Mouse (Mus musculus): ENCODE results near the gene Lyplal1. TPM values are rescaled to one million over a fixed set of nuclear protein-coding genes. Genes with fewer than 3 reads are reported as not detected.

The Lyplal1 gene
- 14.4 and 15.2 TPM in 2 replicates for polyA plus RNA-seq (2015; fragmentation: Nextera tagmentation; extraction: Ambion mirVana)

- H3K36me3 ChIP-seq = no peaks in the 10 kb centered on the region
- peak within 1 kb of the TSS; percentile 94 for H3K27ac ChIP-seq (replicated peaks)
- peaks cover 9% of the 10 kb centered on the region for H3K4me1 ChIP-seq (replicated peaks)
- H3K4me2 ChIP-seq = peak within 1 kb of the TSS; percentile 73
- H3K4me3 ChIP-seq = peak within 1 kb of the TSS; percentile 66
- WGBS = 4% methylated on average over 44 of the region's 44 CpGs
- H3K27me3 ChIP-seq = no peaks in the 10 kb centered on the region
- H3K9me3 ChIP-seq = no peaks in the 10 kb centered on the region
- H3K9ac ChIP-seq = peak within 1 kb of the TSS; percentile 82
- ATAC-seq (ENCODE audit: low FRiP score, low read depth) = peak; percentile 94
Observed at GRCm38 (mm10) chr1:186116701-186117488, at the start of gene Lyplal1. Gene Lyplal1 (minus strand): TSS chr1:186117310.

GRCm38 (mm10) chr1:186163616-186164015, 46.5 kb upstream of the Lyplal1 start:
- Histone ChIP-seq H3K4me1 (replicated peaks) (no peaks in the 10 kb centered on the region), H3K27me3 (no peaks in the 10 kb centered on the region), H3K36me3 (no peaks in the 10 kb centered on the region), H3K9me3 (no peaks in the 10 kb centered on the region), H3K9ac (no peak overlapping the region), H3K4me3 (no peak overlapping the region), H3K4me2 (no peak overlapping the region), H3K27ac (replicated peaks) (no peak overlapping the region)
- no peak for ATAC-seq (ENCODE audit: low FRiP score, low read depth)
- WGBS = 68% methylated on average over 2 of the region's 2 CpGs

- H3K4me1 ChIP-seq (replicated peaks) = no peaks in the 10 kb centered on the region
- H3K36me3 ChIP-seq = no peaks in the 10 kb centered on the region
- no peak overlapping the region for H3K4me3 ChIP-seq
- 63% methylated on average over 12 of the region's 12 CpGs for WGBS
- H3K27ac ChIP-seq (replicated peaks) = no peak overlapping the region
- H3K4me2 ChIP-seq = no peak overlapping the region
- H3K9ac ChIP-seq = no peak overlapping the region
- H3K27me3 ChIP-seq = no peaks in the 10 kb centered on the region
- no peaks in the 10 kb centered on the region for H3K9me3 ChIP-seq
- no peak for ATAC-seq (ENCODE audit: low FRiP score, low read depth)
Observed at GRCm38 (mm10) chr1:186163206-186163605, 46.1 kb upstream of the Lyplal1 start.

- Histone ChIP-seq H3K36me3 (no peaks in the 10 kb centered on the region), H3K4me3 (no peak overlapping the region), H3K27ac (replicated peaks) (no peak overlapping the region), H3K9me3 (no peaks in the 10 kb centered on the region), H3K4me2 (no peak overlapping the region), H3K9ac (no peak overlapping the region), H3K27me3 (no peaks in the 10 kb centered on the region), H3K4me1 (replicated peaks) (no peaks in the 10 kb centered on the region)
- ATAC-seq (ENCODE audit: low FRiP score, low read depth) = no peak
- whole genome bisulfite sequencing = 66% methylated on average over 5 of the region's 5 CpGs
Observed at GRCm38 (mm10) chr1:186150376-186150775, 33.3 kb upstream of the Lyplal1 start.

- no peak for ATAC-seq (ENCODE audit: low FRiP score, low read depth)
- no peak overlapping the region for H3K4me3 ChIP-seq
- no peaks in the 10 kb centered on the region for H3K4me1 ChIP-seq (replicated peaks)
- H3K9me3 ChIP-seq = no peaks in the 10 kb centered on the region
- H3K27ac ChIP-seq (replicated peaks) = no peak overlapping the region
- H3K27me3 ChIP-seq = no peaks in the 10 kb centered on the region
- no peaks in the 10 kb centered on the region for H3K36me3 ChIP-seq
- no peak overlapping the region for H3K9ac ChIP-seq
- WGBS = 80% methylated on average over 6 of the region's 6 CpGs
- no peak overlapping the region for H3K4me2 ChIP-seq
Observed at GRCm38 (mm10) chr1:186145444-186145843, 28.3 kb upstream of the Lyplal1 start.

- no peak overlapping the region for H3K4me3 ChIP-seq
- no peaks in the 10 kb centered on the region for H3K27me3 ChIP-seq
- H3K36me3 ChIP-seq = no peaks in the 10 kb centered on the region
- no peak overlapping the region for H3K27ac ChIP-seq (replicated peaks)
- no peaks in the 10 kb centered on the region for H3K9me3 ChIP-seq
- no peak overlapping the region for H3K4me2 ChIP-seq
- WGBS = 77% methylated on average over 2 of the region's 2 CpGs
- H3K9ac ChIP-seq = no peak overlapping the region
- no peaks in the 10 kb centered on the region for H3K4me1 ChIP-seq (replicated peaks)
- no peak for ATAC-seq (ENCODE audit: low FRiP score, low read depth)
Observed at GRCm38 (mm10) chr1:186140191-186140590, 23.1 kb upstream of the Lyplal1 start.

GRCm38 (mm10) chr1:186137873-186138272, 20.8 kb upstream of the Lyplal1 start:
- H3K36me3 ChIP-seq = no peaks in the 10 kb centered on the region
- H3K4me2 ChIP-seq = no peak overlapping the region
- no peak overlapping the region for H3K4me3 ChIP-seq
- H3K27me3 ChIP-seq = no peaks in the 10 kb centered on the region
- ATAC-seq (ENCODE audit: low FRiP score, low read depth) = no peak
- 62% methylated on average over 12 of the region's 12 CpGs for WGBS
- H3K27ac ChIP-seq (replicated peaks) = no peak overlapping the region
- no peaks in the 10 kb centered on the region for H3K4me1 ChIP-seq (replicated peaks)
- no peaks in the 10 kb centered on the region for H3K9me3 ChIP-seq
- no peak overlapping the region for H3K9ac ChIP-seq

GRCm38 (mm10) chr1:186136636-186137380, 19.7 kb upstream of the Lyplal1 start:
- 79% methylated on average over 6 of the region's 6 CpGs for WGBS
- ATAC-seq (ENCODE audit: low FRiP score, low read depth) = no peak
- H3K27ac ChIP-seq (replicated peaks) = no peak overlapping the region

GRCm38 (mm10) chr1:186131465-186131864, 14.4 kb upstream of the Lyplal1 start:
- no peak overlapping the region for H3K4me2 ChIP-seq
- no peaks in the 10 kb centered on the region for H3K36me3 ChIP-seq
- H3K4me3 ChIP-seq = no peak overlapping the region
- no peaks in the 10 kb centered on the region for H3K4me1 ChIP-seq (replicated peaks)
- H3K27ac ChIP-seq (replicated peaks) = no peak overlapping the region
- H3K27me3 ChIP-seq = no peaks in the 10 kb centered on the region
- WGBS = 79% methylated on average over 3 of the region's 3 CpGs
- no peak overlapping the region for H3K9ac ChIP-seq
- no peaks in the 10 kb centered on the region for H3K9me3 ChIP-seq
- no peak for ATAC-seq (ENCODE audit: low FRiP score, low read depth)

More at GRCm38 (mm10) chr1:186136636-186137380, 19.7 kb upstream of the Lyplal1 start:
- H3K27me3 ChIP-seq = no peaks in the 10 kb centered on the region
- H3K36me3 ChIP-seq = no peaks in the 10 kb centered on the region
- H3K9me3 ChIP-seq = no peaks in the 10 kb centered on the region
- H3K4me3 ChIP-seq = no peak overlapping the region
- H3K9ac ChIP-seq = no peak overlapping the region
- no peak overlapping the region for H3K4me2 ChIP-seq
- H3K4me1 ChIP-seq (replicated peaks) = no peaks in the 10 kb centered on the region

- Histone ChIP-seq H3K27ac (replicated peaks) (no peak overlapping the region), H3K9ac (no peak overlapping the region), H3K4me1 (replicated peaks) (no peaks in the 10 kb centered on the region), H3K27me3 (no peaks in the 10 kb centered on the region), H3K4me2 (no peak overlapping the region), H3K36me3 (no peaks in the 10 kb centered on the region), H3K9me3 (no peaks in the 10 kb centered on the region), H3K4me3 (no peak overlapping the region)
- ATAC-seq (ENCODE audit: low FRiP score, low read depth) = no peak
- 94% methylated on average over 8 of the region's 8 CpGs for WGBS
Observed at GRCm38 (mm10) chr1:186128940-186129339, 11.8 kb upstream of the Lyplal1 start.

- no peaks in the 10 kb centered on the region for H3K4me1 ChIP-seq (replicated peaks)
- H3K9me3 ChIP-seq = no peaks in the 10 kb centered on the region
- no peak overlapping the region for H3K27ac ChIP-seq (replicated peaks)
- WGBS = 67% methylated on average over 6 of the region's 6 CpGs
- no peaks in the 10 kb centered on the region for H3K36me3 ChIP-seq
- no peak overlapping the region for H3K9ac ChIP-seq
- no peak for ATAC-seq (ENCODE audit: low FRiP score, low read depth)
- H3K4me2 ChIP-seq = no peak overlapping the region
- H3K27me3 ChIP-seq = no peaks in the 10 kb centered on the region
- no peak overlapping the region for H3K4me3 ChIP-seq
Observed at GRCm38 (mm10) chr1:186126313-186126862, 9.3 kb upstream of the Lyplal1 start.

- Histone ChIP-seq H3K27me3 (no peaks in the 10 kb centered on the region), H3K9me3 (no peaks in the 10 kb centered on the region), H3K27ac (replicated peaks) (no peak overlapping the region), H3K36me3 (no peaks in the 10 kb centered on the region), H3K4me3 (no peak overlapping the region), H3K4me1 (replicated peaks) (no peaks in the 10 kb centered on the region), H3K9ac (no peak overlapping the region), H3K4me2 (no peak overlapping the region)
- ATAC-seq (ENCODE audit: low FRiP score, low read depth) = no peak
Observed at GRCm38 (mm10) chr1:186123690-186124089, 6.6 kb upstream of the Lyplal1 start.

Data from hindbrain, embryonic 15.5 days (tissue).